Mouse (Mus musculus) C2C12 (cell line): ENCODE results near the gene Zfp523. TPM values are rescaled to one million over a fixed set of nuclear protein-coding genes. Genes with fewer than 3 reads are reported as not detected.

Experiments used
- H3K27me3 ChIP-seq: one replicate; pipeline ENCODE4 v1.6.1; 2011; ENCODE audit not compliant: control insufficient read depth, insufficient read depth, insufficient read length
- H3K36me3 ChIP-seq: one replicate; pipeline ENCODE4 v1.6.1; 2011; ENCODE audit not compliant: control insufficient read depth, insufficient read depth
- H3K4me3 ChIP-seq: one replicate; pipeline ENCODE4 v1.5.1; 2011; ENCODE audit warnings: mild to moderate bottlenecking, control low read depth; ENCODE audit not compliant: poor library complexity, insufficient read depth, severe bottlenecking
- H3K79me2 ChIP-seq: one replicate; pipeline ENCODE4 v1.6.1; 2011; ENCODE audit not compliant: control insufficient read depth, insufficient read depth
- H3K79me3 ChIP-seq: one replicate; pipeline ENCODE4 v1.6.1; 2011; ENCODE audit warnings: low read depth, control low read depth
- H3ac ChIP-seq: one replicate; pipeline ENCODE3; 2011; ENCODE audit warnings: low read depth; ENCODE audit not compliant: control insufficient read depth, insufficient read length
- CEBPB ChIP-seq: IDR thresholded peaks from one replicate; pipeline ENCODE4 v1.6.1; 2011; ENCODE audit warnings: low read depth, mild to moderate bottlenecking, control low read depth, moderate library complexity
- CTCF ChIP-seq: IDR thresholded peaks from one replicate; pipeline ENCODE4 v1.5.1; 2011; ENCODE audit not compliant: control insufficient read depth, insufficient read depth, insufficient read length
- FOSL1 ChIP-seq: IDR thresholded peaks from one replicate; pipeline ENCODE4 v1.8.0; 2011; ENCODE audit warnings: mild to moderate bottlenecking, low read length; ENCODE audit not compliant: poor library complexity, insufficient read depth, severe bottlenecking
- MAX ChIP-seq: IDR thresholded peaks from one replicate; pipeline ENCODE4 v1.6.1; 2011; ENCODE audit warnings: mild to moderate bottlenecking, control low read depth
- MYOD1 ChIP-seq: IDR thresholded peaks from one replicate; pipeline ENCODE4 v1.6.1; 2011; ENCODE audit warnings: low read depth; ENCODE audit not compliant: control insufficient read depth, insufficient read length
- MYOG ChIP-seq: IDR thresholded peaks from one replicate; pipeline ENCODE4 v1.6.1; 2011; ENCODE audit not compliant: control insufficient read depth, insufficient read length; ENCODE audit errors: extremely low read depth
- USF1 ChIP-seq: IDR thresholded peaks from one replicate; pipeline ENCODE4 v1.6.1; 2011; ENCODE audit warnings: low read depth, mild to moderate bottlenecking, control low read depth, moderate library complexity
- polyA plus RNA-seq: library from polyadenylated mRNA; unstranded; fragments of >200 nt; fragmentation: generic; extraction: Trizol; gene quantifications from one replicate; pipeline ENCODE4 v1.2.1, GENCODE M21; 2012; ENCODE audit warnings: missing spikeins

Gene Zfp523
- polyA plus RNA-seq, 1 experiment = 21.0 TPM

- Histone ChIP-seq H3K27me3 (peaks cover 69% of the 10 kb centered on the region), H3K36me3 (no peaks in the 10 kb centered on the region)
Observed at GRCm38 (mm10) chr17:28149734-28150133, 27.2 kb upstream of the Zfp523 start.

GRCm38 (mm10) chr17:28150456-28150855 is 26.5 kb upstream of the Zfp523 start:
- no peak for TF ChIP-seq CEBPB
- TF ChIP-seq USF1 = no peak
- TF ChIP-seq MYOG = no peak
- no peak for TF ChIP-seq MAX
- no peak for TF ChIP-seq MYOD1
- TF ChIP-seq CTCF = no peak
- TF ChIP-seq FOSL1 = no peak
- Histone ChIP-seq H3K79me3 (no peaks in the 10 kb centered on the region), H3K4me3 (no peak overlapping the region), H3ac (no peak overlapping the region), H3K27me3 (peaks cover 65% of the 10 kb centered on the region), H3K79me2 (no peaks in the 10 kb centered on the region), H3K36me3 (no peaks in the 10 kb centered on the region)

More at GRCm38 (mm10) chr17:28149734-28150133, 27.2 kb upstream of the Zfp523 start:
- H3K4me3 ChIP-seq = no peak overlapping the region
- TF ChIP-seq MYOG (no peak), CEBPB (no peak), CTCF (no peak), MYOD1 (no peak), USF1 (no peak), FOSL1 (no peak), MAX (no peak)
- H3K79me2 ChIP-seq = no peaks in the 10 kb centered on the region
- no peak overlapping the region for H3ac ChIP-seq
- no peaks in the 10 kb centered on the region for H3K79me3 ChIP-seq

- Histone ChIP-seq H3ac (no peak overlapping the region), H3K4me3 (no peak overlapping the region), H3K27me3 (peaks cover 46% of the 10 kb centered on the region), H3K79me3 (no peaks in the 10 kb centered on the region), H3K36me3 (no peaks in the 10 kb centered on the region), H3K79me2 (no peaks in the 10 kb centered on the region)
- no peak for TF ChIP-seq MAX
- no peak for TF ChIP-seq FOSL1
- TF ChIP-seq MYOD1 = no peak
- TF ChIP-seq USF1 = no peak
- TF ChIP-seq CEBPB = no peak
- TF ChIP-seq CTCF = no peak
- no peak for TF ChIP-seq MYOG
Observed at GRCm38 (mm10) chr17:28153095-28153494, 23.8 kb upstream of the Zfp523 start.

- H3K79me2 ChIP-seq = no peaks in the 10 kb centered on the region
- no peak overlapping the region for H3K4me3 ChIP-seq
- no peak for TF ChIP-seq MAX
- TF ChIP-seq MYOD1 = no peak
- TF ChIP-seq CEBPB = no peak
- TF ChIP-seq FOSL1 = no peak
- TF ChIP-seq USF1 = no peak
- no peak for TF ChIP-seq CTCF
- TF ChIP-seq MYOG = no peak
- no peaks in the 10 kb centered on the region for H3K79me3 ChIP-seq
- no peaks in the 10 kb centered on the region for H3K36me3 ChIP-seq
- H3K27me3 ChIP-seq = peaks cover 47% of the 10 kb centered on the region
- no peak overlapping the region for H3ac ChIP-seq
Observed at GRCm38 (mm10) chr17:28154970-28155369, 22.0 kb upstream of the Zfp523 start.

DNA sequence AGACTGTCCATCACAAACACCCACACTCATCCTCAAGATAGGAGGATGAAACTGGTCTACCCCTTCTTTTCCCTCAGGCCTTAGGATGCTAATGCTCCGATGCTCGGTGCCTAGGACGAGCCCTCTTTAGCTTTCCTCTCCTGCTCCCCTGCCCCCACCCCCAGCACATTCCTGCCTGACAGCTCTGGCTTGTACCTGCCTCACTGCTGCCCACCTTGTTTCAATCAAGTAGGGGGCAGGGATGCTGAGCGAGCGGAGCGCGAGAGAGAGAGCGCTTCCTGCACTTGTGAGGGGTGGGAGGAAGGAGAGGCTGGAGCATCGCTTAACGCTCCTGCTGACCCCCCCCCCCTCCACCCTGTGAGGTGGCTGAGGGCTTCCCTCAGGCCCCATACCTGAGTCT is 16.6 kb upstream of the Zfp523 start:
- peaks cover 72% of the 10 kb centered on the region for H3K27me3 ChIP-seq
- H3K79me3 ChIP-seq = no peaks in the 10 kb centered on the region

DNA sequence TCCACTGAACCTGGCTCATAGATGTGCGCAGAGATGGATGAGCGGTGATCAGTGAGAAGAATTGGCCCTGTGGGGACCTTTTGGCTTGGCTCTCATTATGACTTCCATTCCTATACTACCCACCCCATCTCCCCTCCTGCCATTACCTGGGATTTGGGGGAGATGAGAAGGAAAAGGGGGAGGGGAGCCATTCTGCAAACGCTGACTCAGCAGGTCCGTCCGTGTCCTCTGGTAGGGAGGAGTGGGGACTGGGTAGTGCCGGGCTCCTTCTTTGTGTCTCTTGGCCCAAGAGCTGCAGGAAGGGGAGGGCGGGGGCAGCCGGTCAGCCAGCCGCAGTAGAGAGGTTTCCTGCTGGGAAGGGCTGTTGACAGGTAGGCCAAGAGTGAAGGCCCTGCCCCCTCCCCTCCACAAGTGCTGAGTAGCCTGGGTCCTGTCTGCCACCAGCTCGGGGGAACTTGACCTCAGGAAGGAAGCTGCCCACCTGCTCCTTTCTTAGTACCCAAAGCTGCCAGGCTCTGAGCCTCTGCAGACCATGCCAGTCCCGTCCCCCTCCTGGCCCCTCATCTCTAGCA is 15.5 kb upstream of the Zfp523 start:
- no peaks in the 10 kb centered on the region for H3K36me3 ChIP-seq
- no peak overlapping the region for H3K4me3 ChIP-seq
- H3K79me2 ChIP-seq = no peaks in the 10 kb centered on the region
- H3K79me3 ChIP-seq = no peaks in the 10 kb centered on the region
- TF ChIP-seq MYOG = no peak
- TF ChIP-seq FOSL1 = no peak
- no peak for TF ChIP-seq USF1
- no peak for TF ChIP-seq CTCF
- TF ChIP-seq MAX = no peak
- TF ChIP-seq CEBPB = no peak
- no peak for TF ChIP-seq MYOD1
- H3K27me3 ChIP-seq = peaks cover 82% of the 10 kb centered on the region
- H3ac ChIP-seq = no peak overlapping the region

More for the DNA sequence above, 16.6 kb upstream of the Zfp523 start:
- no peaks in the 10 kb centered on the region for H3K79me2 ChIP-seq
- H3K36me3 ChIP-seq = no peaks in the 10 kb centered on the region
- no peak for TF ChIP-seq USF1
- no peak for TF ChIP-seq CTCF
- H3ac ChIP-seq = no peak overlapping the region
- no peak overlapping the region for H3K4me3 ChIP-seq
